Mouse (Mus musculus) thymus, postnatal 14 days (tissue): Measurements from ENCODE around the gene 1700001O22Rik.

Experiments
- DNase-seq: peaks from one replicate; pipeline ENCODE4 v3.0.0; 2021

Gene 1700001O22Rik

DNA sequence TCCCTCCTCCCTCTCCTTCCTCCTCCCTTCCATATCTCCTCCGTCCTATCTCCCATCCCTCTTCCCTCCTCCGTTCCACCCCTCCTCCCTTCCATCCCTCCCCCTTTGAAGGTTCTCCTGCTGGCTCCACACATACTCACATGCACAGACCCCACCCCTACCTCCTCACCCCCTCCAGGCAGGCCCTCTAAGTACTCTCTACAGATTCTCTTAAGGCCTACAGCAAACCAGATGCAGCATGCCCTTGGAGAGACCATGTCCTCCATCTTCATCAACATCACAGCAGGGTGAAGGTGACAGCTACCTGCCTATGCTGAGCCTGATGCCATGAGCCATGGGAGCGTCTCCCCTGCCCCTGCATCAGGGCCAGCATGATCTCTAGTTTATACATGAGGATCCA is 26.2 kb downstream of the 1700001O22Rik start:
- no peak for DNase-seq

DNA sequence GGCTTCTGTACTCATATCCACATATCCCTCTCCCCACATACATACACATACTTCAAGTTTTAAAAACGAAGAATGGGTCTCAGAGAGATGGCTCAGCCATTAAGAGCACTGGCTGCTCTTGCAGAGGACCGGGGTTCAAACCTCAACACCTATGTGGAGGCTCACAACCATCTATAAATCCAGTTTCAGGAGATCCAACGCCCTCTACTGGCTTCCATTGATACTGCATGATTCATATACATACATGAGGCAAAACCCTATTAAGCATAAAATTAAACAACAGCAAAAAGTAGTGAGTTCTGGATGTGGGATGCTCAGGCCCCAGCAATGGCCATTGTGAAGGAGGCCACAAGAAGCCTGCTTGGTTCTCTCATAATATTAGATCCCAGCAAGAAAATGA is 27.5 kb downstream of the 1700001O22Rik start:
- DNase-seq: no peak

DNA sequence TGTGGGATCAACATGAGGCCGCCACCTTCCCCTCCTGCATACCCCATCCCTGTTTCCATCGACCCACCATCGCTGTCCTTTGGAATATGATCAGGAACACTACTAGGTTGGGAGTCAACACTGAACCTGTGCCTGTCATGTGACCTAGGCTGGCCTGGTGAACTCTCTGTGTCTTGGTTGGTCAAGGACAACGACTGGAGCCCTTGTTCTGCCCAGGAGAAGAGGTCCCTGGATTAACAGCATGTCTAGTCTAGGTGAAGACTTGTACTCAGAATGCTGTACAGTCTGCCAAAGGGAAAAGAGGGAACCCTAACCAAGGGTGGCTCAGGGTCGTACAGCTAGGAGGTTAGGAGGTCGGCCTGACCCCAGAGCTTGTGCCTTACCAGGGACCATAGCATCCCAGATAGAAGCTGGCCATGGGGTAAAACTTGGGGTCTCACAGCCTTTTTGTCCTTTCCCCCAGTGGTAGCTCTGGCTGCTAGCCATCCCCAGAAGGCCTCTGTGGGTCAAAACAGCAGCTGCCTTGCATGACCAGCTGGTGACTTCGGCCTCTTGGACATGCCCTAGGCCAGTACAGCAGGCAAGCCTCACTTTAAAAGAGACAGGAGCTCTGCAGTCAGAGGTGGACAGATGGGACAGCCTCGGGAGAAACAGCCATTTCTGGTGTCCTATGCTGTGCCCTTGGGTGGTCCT is 30.0 kb downstream of the 1700001O22Rik start:
- no peak for DNase-seq

DNA sequence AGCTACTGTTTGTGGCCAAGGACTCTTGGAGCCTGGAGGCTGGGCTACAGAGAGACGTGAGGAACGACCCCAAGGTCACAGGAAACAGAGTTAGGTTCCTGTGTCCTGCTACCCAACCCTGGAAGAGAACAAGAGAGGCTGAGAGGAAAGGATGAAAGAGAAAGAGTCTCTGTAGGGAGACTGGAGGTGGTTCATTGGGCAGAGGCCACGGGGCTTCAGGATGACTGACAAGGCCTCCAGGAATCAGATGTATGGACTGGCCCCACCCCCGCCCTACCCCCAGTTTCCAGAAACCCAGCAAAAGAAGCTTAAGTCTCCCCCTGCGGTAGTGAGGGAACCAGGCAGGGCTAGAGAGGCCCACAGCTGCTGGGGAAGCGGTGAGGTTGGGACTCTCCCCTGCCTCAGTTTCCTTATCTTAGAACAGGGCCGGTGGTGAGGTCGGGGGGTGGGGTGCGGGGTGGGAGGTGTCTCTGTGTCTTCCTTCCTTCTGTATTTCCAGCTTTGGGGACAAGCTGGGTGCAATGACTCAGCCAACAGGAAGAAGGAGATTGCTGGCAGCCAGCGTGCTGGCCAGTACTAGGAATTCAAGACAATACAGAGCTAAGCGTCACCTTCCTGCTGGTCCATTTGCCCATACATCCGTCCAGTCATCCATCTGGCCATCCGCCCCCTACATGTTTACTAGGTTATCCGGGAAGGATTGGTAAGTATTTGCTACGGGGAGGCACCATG is 30.7 kb downstream of the 1700001O22Rik start:
- no peak for DNase-seq

DNA sequence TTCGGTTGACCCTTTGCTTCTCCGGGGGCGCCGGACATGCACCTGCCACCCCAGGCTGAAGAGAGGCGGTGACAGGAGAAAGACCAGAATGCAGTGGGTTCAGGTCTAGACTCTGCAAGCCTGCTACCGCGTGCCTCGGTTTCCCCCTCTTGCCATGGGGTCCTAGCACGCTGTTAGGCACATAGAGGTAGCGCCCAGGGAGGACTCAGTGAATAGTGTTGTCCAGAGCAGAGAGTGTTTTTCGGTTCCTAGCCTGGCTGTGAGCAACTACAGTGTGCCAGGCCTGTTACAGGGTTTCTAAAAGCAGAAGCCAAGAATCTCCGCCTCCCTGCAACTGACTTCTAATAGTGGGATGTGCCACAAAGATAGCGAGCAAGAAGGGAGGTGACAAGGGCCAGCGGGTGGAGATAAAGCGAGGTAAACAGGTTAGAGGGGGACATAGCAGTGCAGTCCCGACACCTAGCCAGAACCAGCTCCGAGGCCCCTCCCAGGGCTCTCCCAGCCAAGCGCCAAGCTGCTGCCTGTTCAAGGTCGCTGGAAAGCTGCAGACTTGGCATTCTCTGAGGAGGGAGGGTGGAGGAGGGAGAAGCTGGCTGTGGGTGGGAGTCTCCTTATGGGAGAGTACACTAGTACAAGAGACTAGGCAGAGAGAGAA is 31.5 kb downstream of the 1700001O22Rik start:
- DNase-seq: no peak

DNA sequence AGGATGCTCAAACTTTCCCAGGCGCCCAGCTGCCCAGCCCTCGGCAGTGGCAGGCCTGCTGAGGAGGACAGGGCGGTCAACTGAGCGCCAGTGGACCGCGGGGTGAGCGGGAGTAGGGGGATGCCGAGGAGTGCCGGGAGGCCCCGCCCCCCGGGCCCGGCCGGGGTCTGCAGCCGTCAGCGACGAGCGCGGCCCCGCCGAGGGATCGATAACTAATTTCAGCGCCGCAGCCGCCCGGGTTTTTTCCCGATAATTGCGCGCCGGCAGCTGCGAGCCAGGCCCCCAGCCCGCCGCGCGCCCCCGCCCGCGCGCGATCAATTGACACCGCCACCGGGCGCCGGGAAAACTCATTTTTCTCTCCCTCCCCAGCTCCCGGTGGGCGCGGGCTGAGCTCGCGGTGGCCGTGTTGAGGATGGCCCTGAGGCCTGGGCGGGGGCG is 32.1 kb downstream of the 1700001O22Rik start:
- no peak for DNase-seq

DNA sequence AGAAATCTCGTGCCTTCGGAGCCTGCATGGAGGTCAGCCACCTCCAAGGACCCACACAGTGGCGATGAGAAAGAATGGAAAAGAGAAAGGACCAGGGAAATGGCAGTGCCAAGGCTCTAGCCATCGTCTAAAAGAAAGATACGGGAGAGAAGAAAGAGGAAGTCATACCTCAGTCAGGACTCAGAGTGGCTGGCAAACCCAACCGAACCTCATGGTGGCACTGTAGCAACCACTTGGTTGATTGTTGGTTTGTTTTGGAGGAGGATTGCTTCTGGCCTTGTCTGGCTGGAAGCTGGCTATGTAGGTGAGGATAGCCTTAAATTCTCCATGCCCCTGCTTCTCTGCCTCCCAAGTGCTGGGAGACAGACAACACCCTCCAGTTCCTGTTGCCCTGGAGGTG is 34.3 kb downstream of the 1700001O22Rik start:
- peak; percentile 11 for DNase-seq

DNA sequence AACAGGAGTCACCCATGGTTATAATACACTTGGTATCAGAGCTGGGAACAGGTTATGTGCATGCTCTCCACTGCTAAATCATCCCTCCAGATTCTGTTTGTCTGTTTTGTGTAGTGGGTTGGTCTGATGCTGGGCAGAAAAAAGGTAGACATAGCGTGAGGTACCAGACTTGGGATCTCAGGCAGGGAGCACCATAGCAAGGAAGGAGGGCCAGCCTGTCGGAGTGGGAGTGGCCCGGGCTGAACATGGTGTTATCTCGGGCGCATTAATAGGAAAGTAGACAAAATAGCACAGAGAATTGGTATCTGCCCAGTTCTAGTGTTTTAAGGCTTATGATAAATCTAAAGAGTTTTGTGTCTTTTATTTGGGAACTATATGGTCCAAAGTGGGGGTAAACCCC is 34.9 kb downstream of the 1700001O22Rik start:
- no peak for DNase-seq

DNA sequence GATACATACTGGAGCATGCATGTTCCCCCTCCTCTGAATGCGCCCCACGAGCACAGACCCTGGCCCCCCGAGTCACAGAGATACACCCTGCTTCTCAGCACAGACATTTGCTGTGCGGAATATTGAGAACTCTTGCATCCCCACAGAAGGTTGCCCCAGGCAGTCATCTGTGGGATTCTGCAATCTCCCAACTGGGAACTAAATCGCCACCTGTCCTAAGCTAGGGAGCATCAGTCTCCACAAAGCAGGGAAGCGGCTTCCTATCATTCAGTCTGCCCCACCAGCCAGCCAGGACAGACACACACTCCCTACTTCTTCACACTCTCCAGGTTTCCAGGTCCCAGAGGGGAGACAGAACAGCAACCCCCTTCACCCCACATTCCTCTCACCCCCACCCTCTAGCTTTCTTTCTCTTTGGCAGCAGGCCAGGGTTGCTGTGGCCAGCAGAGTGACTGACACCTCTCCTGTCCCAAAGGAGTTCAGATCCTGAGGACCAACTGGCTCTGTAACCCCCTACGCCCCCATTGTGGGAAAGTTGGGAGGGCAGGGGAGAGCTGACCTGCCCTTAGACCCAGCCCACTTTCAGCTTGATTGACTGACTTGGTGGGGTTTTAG is 35.7 kb downstream of the 1700001O22Rik start:
- DNase-seq: no peak

DNA sequence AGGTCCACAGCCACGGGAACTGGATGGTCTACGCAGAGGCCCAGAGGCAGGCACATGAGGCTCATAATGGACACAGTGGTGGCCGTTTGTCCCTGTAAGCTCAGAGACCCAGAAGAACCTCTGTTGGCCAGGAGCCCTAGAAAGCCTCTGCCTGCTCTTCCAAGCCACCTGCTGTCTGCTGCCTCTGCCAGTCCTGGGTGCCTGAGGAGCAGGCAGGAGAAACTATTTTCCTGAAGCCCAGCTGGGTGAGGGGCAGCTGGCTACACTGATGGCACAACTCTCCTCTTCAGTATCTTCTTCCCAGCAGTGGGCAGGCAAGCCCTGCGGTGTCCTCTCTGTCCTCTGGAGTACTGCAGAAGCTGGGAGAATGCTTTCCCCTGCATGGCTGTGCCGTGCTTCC is 37.0 kb downstream of the 1700001O22Rik start:
- no peak for DNase-seq

DNA sequence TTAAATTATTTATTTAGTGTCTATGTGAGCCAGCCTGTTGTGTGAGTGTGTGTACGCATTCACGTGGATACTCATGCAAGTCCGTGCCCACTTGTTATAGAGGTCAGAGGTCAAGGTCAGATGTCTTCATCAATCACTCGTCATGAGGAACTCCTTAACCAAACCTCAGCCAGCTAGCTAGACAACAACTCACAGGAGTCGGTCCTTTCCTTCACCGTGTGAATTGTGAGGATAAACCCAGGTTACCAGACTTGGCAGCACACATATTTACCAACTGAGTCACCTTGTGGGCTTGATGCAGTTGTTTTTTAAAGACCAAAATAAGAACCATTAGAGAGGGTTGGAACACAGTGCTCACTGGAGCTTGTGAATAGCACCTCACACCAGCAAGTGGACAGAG is 42.8 kb downstream of the 1700001O22Rik start:
- no peak for DNase-seq

DNA sequence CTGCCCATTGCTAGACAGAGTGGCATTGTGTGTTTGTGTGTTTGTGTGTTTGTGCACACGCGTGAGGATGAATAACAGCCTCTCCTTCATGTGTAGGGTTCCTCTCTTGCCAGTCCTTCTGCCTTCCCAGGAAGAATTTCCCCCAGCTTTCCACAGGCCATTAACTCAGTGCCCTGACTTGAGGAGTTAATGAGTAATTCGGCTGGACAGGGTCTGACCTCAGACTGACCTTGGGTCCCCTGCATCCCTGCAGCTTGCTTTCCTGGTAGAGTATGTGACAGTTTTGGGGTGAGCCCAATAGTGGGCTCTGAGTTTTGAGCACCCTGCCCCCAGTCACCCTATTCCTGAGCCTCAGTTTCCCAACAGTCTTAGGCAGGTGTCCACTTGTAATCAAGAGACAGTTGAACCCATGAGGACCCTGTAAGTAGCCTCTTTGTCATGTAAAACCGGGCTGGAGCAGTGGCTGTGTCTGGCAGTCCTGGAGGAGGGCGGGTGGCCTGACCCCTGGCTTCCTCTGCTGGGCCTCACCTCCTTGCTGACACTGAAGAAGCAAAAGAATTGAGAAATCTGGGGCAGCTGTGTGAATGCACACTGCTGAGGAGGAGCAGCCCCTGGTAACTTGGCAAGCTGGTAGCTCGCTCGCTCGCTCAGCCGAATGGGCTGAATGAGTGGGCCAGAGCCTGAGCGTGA is 43.5 kb downstream of the 1700001O22Rik start:
- no peak for DNase-seq

DNA sequence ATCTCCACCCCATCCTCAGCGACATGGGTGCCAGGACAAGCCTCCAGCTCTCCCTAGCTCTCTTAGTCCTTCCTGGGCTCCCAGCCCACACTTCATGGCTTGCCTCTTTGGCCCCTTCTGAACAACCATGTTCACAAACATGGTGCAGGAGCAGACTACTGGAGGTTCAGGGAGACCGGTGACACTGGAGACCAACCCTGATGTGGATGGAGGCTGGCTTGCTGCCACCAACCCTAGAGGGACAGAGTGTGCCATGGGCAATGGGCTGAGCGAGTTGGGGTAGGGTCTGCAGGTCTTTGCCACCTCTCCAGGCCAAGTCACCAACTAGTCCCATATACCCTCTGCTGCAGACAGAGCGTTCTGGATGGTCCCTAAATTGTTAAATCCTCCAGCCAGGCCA is 44.0 kb downstream of the 1700001O22Rik start:
- no peak for DNase-seq

DNA sequence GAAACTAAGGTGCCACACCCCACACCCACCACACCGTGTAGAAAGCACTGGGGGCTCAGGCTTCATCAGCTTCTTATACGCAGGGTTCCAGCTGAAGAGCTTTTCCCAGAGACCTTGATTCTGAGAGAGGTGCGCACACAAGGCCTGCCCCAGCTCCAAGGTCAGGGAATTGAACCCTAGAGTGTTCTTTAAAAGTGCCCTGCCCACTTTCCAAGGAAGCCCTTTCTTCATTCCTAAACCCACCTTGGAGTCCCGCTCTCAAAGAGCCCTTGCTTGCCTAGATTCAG is 44.4 kb downstream of the 1700001O22Rik start:
- no peak for DNase-seq

DNA sequence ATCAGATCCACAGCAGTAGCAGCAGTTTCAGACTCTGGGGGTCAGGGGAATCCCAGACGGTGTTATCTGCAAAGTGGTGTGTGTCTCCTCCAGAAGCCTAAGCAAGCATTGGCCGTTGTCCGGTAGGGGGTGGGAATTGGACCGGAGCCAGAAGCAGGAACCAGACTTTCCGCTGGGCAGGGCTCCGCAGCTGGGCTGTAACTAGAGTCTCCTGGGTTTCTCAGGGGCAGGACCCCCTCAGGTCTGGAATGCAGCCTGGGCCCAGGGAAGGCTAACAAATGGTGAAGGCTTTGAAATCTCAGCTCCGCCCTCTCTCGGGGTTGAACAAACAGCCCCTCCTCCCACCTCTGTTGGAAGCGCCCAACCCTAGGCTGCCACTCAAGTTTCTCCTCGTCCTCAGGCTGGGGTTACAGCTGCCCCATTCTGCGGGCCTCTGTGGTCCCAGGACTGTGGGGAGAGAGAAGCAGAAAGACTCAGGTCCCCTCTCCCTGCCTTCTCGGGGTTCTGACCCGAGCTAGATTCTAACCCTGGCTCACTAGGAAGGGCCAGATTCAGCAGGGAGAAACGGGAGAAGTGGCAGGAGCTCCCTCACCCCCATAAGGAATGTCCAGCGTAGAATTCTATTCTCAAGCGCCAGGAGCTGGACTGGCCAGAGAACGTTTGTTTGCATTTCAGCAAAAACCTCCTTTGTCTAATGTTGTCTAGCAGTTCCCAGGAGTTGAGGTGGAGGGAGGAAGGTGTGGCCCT is 44.9 kb downstream of the 1700001O22Rik start:
- no peak for DNase-seq

DNA sequence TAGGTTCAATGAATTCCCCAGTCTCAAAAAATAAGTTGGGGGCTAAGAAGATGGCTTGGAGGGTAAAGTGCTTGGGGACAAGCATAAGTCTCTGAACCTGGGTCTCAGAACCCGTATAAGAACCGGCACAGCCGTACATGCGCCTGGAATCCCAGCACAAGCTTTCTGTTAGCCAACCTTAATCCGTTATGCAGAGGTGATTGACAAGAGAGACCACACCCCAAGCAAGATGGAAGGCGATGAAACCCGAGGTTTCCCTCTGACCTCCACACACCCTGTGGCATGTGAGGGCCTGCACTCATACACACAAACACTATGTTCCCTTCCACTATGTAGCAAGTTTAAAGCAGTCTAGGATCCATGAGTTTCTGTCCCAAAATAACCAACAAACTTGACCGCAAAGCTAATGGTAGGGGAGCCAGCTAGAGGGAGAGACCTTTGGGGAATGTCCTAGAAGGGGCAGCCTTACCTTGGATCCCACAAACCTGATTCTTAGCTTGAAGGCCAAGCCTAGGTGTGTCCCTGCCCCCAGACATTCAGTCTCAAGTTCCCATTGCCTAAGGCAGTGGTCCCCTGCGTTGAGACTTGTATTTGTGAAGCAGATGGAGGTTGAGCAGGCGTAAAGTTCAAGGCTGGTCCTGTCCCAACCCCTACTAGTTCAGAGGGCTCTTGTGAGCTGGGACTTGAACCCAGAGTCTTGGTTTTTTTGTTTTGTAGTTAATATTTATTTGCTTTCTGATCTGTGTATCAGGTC is 46.3 kb downstream of the 1700001O22Rik start:
- DNase-seq: no peak

DNA sequence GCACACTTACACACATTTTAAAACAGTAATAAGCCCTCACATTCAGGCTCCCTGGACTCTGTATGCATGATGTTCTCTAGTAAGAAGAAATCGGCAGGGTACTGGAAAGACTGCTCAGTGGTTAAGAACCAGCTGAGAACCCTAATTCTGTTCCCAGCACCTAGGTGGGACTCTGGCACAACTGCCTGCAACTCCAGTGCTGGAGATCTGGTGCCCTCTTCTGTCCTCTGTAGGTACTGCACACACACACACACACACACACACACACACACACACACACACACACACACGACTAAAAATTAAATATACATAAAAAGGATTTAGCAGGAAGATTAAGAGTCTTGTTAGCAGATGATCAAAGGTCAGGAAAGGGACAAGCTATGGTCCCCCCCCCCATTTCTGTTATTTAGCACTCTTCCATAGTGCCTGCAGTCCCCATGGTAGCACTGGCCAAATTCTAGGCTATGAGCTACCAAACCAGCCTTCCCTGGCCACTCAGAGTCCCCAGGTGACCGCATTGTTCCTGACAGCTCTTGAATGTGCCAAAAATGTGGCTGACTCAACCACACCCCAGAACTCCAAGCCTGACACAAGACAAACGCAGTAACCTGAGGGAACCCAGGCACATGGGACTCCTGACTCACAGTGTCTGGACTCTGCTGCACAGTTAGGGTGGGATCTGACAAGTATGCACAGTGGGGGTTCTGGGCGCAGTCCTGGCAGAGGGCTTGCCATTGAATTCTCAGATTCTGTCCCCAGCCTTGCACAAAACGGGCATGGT is 47.3 kb downstream of the 1700001O22Rik start:
- DNase-seq: no peak

DNA sequence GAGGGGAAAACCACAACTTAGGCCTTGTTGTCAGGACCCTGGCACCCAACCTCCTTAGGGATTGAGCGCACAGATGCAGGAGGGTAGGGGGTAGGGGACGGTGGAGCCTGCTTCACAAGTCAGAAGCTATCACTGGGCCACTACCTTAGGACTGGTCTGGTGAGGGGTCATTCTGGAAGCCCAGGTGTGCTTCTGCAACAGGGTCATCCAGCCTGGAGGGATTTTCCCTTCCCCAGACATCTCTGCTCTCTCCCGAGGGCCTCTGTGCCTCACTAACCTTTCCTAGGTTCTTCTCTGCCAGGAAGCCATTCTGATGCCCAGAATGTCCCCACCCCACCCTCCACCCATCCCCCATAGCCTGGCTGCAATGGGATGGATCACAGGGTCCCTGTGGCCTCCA is 48.6 kb downstream of the 1700001O22Rik start:
- DNase-seq: no peak

DNA sequence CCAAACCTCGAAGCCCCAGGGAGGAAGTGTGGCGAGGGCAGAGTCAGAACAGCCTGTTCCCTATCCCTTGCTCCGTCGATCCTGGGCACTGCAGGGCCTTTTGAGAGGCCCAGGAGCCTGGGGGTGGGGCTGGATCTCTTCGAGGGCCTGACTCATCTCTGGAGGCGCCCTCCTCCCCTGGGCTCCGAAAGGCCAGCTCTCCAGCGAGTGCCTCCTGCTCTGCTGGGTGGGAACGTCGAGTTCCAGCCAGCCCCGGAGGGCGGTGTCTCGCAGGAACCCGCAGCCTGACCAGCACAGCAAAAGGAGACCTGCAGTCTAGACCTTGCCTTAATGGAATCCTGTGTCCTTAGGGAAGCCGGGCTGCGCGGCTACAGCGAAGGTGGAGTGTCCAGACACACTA is 50.2 kb downstream of the 1700001O22Rik start:
- DNase-seq: no peak

DNA sequence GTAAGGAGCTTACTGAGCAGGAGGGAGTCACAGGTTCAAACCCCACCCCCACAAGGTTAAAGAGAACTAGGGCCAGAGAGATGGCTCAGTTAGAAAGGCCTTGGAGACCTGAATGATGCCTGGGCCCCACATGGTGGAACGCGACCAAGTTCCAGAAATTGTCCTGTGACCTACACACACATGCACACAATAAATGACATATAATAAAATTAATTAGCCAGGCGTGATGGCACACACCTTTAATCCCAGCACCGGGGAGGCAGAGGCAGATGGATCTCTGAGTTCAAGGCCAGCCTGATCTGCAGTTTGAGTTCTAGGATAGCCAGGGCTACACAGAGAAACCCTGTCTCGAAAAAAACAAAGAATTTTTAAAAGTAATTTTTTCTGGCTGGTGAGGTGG is 51.0 kb downstream of the 1700001O22Rik start:
- DNase-seq: no peak

DNA sequence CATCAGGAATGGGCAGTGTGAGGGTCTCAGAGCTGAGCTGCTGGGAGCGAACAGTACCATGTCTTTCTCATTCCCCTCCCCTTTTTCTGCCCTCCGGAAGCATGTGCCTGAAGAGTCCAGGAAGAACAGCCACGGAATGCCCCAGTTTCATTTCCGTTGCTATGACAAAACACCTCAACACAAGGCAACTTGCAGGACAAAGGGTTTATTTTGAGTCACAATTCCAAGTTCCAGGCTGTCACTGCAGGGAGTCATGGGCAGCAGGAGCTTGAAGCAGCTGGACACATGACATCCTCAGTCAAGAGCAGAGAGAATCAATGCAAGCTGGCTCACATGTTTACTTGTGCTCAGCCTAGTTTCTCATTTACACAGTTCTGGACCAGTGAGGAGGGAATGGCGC is 53.4 kb downstream of the 1700001O22Rik start:
- no peak for DNase-seq
